Mouse (Mus musculus) limb, embryonic 12.5 days (tissue): ENCODE results near the gene Pon3. TPM values are rescaled to one million over a fixed set of nuclear protein-coding genes. Genes with fewer than 3 reads are reported as not detected.

Experiments
- ATAC-seq: fragments of 200-750 bp; cut with Nextera tagmentation; 2 replicates; pipeline ENCODE4 v1.8.0; 2017; ENCODE audit warnings: low read depth, moderate TSS enrichment; ENCODE audit not compliant: insufficient number of reproducible peaks, insufficient read depth, low FRiP score, low TSS enrichment
- H3K27ac ChIP-seq: fragments of 300-500 bp; sonication (generic); 2 replicates; pipeline ENCODE4 v1.5.1; 2016; ENCODE audit warnings: mild to moderate bottlenecking, moderate library complexity
- H3K27me3 ChIP-seq: fragments of 300-500 bp; sonication (generic); 2 replicates; pipeline ENCODE4 v1.6.1; 2016; ENCODE audit warnings: mild to moderate bottlenecking, moderate library complexity
- H3K36me3 ChIP-seq: fragments of 300-500 bp; sonication (generic); 2 replicates; pipeline ENCODE4 v1.6.1; 2016; ENCODE audit warnings: mild to moderate bottlenecking, moderate library complexity
- H3K4me1 ChIP-seq: fragments of 300-500 bp; sonication (generic); replicated peaks from 2 replicates; pipeline ENCODE4 v1.6.1; 2016
- H3K4me2 ChIP-seq: fragments of 300-500 bp; sonication (generic); 2 replicates; pipeline ENCODE4 v1.6.1; 2016; ENCODE audit warnings: mild to moderate bottlenecking, moderate library complexity
- H3K4me3 ChIP-seq: fragments of 300-500 bp; sonication (generic); replicated peaks from 2 replicates; pipeline ENCODE4 v1.5.1; 2016; ENCODE audit warnings: mild to moderate bottlenecking
- H3K9ac ChIP-seq: fragments of 300-500 bp; sonication (generic); replicated peaks from 2 replicates; pipeline ENCODE4 v1.6.1; 2016; ENCODE audit warnings: mild to moderate bottlenecking, moderate library complexity
- H3K9me3 ChIP-seq: fragments of 300-500 bp; sonication (generic); 2 replicates; pipeline ENCODE4 v1.6.1; 2016; ENCODE audit warnings: mild to moderate bottlenecking, moderate library complexity
- WGBS: fragments of 180-500 bp; shearing (Covaris S2); methylation state at CpG from one replicate; pipeline ENCODE4 v1.1.7; 2016; 5-methylcytosine and 5-hydroxymethylcytosine counted together
- polyA plus RNA-seq: library from polyadenylated mRNA; unstranded; fragments of >200 nt; fragmentation: Nextera tagmentation; extraction: Ambion mirVana; gene quantifications from 2 replicates; pipeline ENCODE4 v1.2.1, GENCODE M21; 2016

Pon3 gene
- 6.9 and 8.7 TPM in 2 replicates for polyA plus RNA-seq

DNA sequence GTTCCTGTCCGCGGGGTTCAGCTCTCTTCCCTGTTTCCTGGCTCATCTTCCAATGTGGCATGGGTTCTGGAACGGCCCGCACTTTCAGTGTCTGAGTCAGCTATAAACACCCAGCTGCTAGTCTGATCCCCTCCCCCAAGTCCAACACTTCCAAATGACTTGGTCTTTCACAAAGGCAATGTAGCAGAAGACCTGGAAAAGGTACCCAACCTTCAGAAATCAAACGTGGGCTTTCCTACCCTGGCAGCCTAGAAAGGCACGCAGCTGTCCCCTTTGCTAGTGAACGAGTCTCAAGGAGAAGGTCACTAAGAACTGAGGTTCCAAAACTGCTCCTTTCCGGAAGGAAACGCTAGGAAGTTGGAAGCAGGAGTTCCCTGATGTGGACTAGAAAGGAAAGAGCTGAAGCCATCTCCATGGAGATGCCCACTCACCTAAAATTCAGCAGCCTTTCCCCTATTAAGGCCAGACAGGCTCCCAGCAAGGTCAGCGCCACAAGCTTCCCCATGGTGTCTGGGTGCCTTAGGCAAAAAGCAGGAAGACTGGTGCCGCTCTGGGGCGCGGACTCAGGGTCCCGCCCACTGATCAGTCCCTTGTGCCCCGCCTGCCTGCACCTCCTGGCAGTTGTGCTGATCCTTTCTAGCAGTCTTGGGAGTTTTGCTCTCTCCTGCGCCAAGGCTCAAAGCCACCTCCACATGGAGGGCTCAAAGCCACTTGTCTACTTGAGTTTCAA, at the start of gene Pon3:
Pon3 (minus strand) TSS at position 565 of the 730 bp plus-strand sequence.
- 0 out of 2 replicates have a peak, but pooled peaks have one; percentile 42 for ATAC-seq
- Histone ChIP-seq H3K27ac (no peak within 1 kb of the TSS), H3K27me3 (no peaks in the 10 kb centered on the region), H3K9me3 (no peaks in the 10 kb centered on the region), H3K4me3 (peak within 1 kb of the TSS; percentile 41), H3K4me1 (peaks cover 11% of the 10 kb centered on the region), H3K4me2 (peak within 1 kb of the TSS; percentile 61), H3K9ac (peak within 1 kb of the TSS; percentile 44; the same call in 1 of the 2 replicates), H3K36me3 (no peaks in the 10 kb centered on the region)
- WGBS: 4% methylated on average over 16 of the region's 16 CpGs

DNA sequence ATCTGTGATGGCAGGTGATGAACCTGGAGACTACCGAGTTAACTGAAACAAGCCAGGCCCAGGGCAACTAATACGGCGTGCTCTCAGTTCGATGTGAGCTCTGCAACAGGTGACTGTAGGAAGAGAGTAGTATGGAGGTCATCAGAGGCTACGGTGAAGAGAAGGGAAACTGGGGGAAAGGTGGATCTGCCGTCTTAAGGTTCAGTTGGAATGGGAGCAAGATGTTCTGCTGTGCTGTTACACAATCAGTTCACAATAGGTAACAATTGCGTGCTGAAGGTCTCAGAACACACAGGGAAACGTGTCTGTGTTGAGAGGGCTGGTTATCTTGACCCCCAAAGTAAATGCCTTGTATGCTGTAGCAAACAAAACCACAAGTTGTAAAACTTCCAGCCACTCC, 48.9 kb upstream of the Pon3 start:
- no peak for ATAC-seq
- 85% methylated on average over 8 of the region's 8 CpGs for WGBS
- H3K4me1 ChIP-seq: no peaks in the 10 kb centered on the region

DNA sequence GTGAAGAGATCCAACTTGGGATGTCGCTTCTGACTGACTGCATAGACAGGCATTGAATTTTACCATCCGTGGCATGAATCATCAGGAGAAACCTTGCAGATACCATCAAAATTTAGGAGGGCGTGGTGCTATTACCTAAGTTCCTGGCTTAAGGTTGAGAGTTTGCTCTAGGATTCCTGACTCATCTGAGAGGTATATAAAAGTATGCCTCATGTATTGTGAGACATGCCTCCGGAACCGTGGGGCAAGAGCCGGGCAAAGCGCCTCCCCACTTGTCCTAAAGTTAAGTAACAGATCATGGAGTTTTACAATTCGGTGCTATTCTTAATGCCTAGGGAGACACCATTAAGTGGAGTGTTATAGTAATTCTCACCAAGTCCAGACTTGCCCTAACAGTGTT, 44.5 kb upstream of the Pon3 start:
- ATAC-seq: no peak
- Histone ChIP-seq H3K4me1 (peaks cover 3% of the 10 kb centered on the region; the same call in 1 of the 2 replicates), H3K4me3 (no peak overlapping the region), H3K36me3 (no peaks in the 10 kb centered on the region), H3K27ac (no peak overlapping the region), H3K27me3 (no peaks in the 10 kb centered on the region), H3K9ac (no peak overlapping the region), H3K4me2 (no peak overlapping the region), H3K9me3 (no peaks in the 10 kb centered on the region)
- WGBS: 86% methylated on average over 8 of the region's 8 CpGs

More for the DNA sequence above, 48.9 kb upstream of the Pon3 start:
- Histone ChIP-seq H3K9me3 (no peaks in the 10 kb centered on the region), H3K4me2 (no peak overlapping the region), H3K4me3 (no peak overlapping the region), H3K36me3 (no peaks in the 10 kb centered on the region), H3K27ac (no peak overlapping the region), H3K27me3 (no peaks in the 10 kb centered on the region), H3K9ac (no peak overlapping the region)

DNA sequence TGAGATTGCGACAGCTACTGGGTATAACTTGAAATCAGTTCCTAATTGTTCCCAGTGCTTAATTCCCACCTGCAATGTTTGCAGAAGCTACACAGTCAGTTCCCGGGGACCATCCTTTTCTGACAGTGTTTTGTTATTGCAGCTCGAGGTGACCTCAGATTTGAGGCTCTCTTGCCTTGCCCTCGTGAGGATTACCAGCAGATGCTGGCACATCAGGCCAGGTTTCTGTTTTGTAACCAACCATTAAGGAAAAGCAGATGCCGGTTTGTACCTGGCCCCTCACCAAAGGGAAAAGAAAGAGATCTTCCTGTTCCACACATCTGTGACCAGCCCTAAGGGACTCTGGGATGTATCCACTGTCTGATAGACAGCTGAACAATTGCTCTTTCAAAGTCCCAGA, 43.5 kb upstream of the Pon3 start:
- Histone ChIP-seq H3K36me3 (no peaks in the 10 kb centered on the region), H3K9ac (no peak overlapping the region), H3K4me3 (no peak overlapping the region), H3K27me3 (no peaks in the 10 kb centered on the region), H3K27ac (no peak overlapping the region), H3K9me3 (no peaks in the 10 kb centered on the region), H3K4me1 (peaks cover 3% of the 10 kb centered on the region; the same call in 1 of the 2 replicates), H3K4me2 (no peak overlapping the region)
- 61% methylated on average over 5 of the region's 5 CpGs for WGBS
- no peak for ATAC-seq

DNA sequence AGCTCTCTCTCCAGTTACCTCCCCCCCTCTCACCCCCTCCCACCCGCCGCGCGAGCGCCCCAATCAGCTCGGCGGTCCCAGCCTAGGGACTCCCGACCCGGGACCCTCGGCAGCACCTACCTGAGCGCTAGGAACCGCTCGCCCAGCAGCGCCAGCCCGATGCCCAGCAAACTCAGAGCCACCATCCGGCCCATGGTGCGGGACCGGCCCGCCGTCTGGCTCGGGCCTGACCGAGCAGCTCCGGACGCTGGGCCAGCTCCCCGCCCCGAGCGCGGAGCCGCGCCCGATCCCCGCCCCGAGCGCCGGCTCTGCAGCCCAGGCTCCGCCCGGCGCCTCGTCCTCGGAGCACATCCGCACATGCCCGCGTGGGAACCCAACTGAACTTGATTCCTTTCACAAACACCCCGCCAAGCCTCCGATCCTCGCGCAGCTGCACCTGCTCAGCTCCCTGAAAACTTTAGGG, 42.0 kb upstream of the Pon3 start, which contains the start of gene Pon2:
Pon2 (minus strand) TSS at position 364 of the 463 bp plus-strand sequence.
- Histone ChIP-seq H3K36me3 (no peaks in the 10 kb centered on the region), H3K4me1 (peaks cover 3% of the 10 kb centered on the region; the same call in 1 of the 2 replicates), H3K9ac (peak within 1 kb of the TSS; percentile 79), H3K4me3 (peak within 1 kb of the TSS; percentile 70), H3K27me3 (no peaks in the 10 kb centered on the region), H3K4me2 (peak within 1 kb of the TSS; percentile 80), H3K9me3 (no peaks in the 10 kb centered on the region), H3K27ac (peak within 1 kb of the TSS; percentile 86)
- ATAC-seq: peak; percentile 92
- WGBS: 2% methylated on average over 47 of the region's 47 CpGs

DNA sequence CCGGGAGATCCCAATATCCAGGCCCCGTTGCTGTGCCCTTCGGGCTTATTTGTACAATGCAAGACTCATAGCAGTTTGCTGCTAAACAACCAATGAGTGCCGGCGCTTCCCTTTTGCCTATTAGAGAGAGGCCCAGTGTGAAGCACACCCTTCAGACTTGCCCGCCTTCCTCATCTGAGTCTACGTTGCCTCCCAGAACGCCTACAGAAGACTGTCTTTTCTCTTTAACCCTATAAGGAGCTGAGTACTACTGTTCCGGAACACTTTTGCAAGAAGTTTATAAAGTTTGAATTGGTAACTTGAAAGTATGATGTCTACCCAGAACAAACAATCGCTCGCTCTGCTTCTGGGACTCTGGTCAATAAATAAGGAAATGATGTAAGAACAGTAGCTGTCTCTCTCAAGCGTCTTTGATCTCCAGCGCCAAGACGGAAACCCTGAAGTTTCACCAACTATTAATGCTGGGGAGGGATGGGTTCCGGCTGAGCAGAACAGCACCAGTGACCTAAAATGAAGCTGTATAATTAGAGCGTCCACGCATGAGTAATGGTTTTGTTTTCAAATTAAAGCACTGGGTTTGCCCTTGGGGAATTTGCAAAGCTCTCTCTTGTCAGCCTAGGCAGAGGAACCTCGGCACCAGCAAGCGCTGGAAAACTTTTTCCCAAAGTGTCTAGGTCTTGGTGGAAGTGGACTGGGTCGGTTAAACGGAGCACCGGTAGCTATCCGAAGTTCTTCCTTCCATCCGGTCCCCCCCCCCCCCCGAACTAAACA, 41.4 kb upstream of the Pon3 start:
- peak overlapping the region; percentile 86 for H3K27ac ChIP-seq
- peak overlapping the region; percentile 79 for H3K9ac ChIP-seq
- H3K4me1 ChIP-seq: peaks cover 3% of the 10 kb centered on the region; the same call in 1 of the 2 replicates
- peak overlapping the region; percentile 80 for H3K4me2 ChIP-seq
- 4% methylated on average over 25 of the region's 25 CpGs for WGBS
- no peaks in the 10 kb centered on the region for H3K9me3 ChIP-seq
- no peaks in the 10 kb centered on the region for H3K27me3 ChIP-seq
- H3K4me3 ChIP-seq: peak overlapping the region; percentile 70
- ATAC-seq: peak; percentile 67
- H3K36me3 ChIP-seq: no peaks in the 10 kb centered on the region

DNA sequence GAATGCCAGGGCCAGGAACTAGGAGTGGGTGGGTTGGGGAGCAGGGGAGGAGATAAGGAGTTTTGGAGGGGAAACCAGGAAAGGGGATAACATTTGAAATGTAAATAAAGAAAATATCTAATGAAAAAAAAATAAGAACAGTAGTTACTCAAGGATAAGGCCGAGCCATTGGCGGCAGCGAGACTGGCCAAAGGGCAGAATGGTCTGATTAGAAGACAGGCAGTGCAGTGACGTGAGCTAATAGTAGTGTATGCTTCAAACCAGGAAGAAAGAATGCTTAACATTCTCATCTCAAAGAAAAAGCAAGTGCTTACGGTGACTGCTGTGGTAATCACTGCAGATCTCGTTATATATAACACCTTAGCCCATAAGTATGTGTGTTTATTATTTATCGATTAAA, 40.0 kb upstream of the Pon3 start:
- H3K9me3 ChIP-seq: no peaks in the 10 kb centered on the region
- H3K27ac ChIP-seq: no peak overlapping the region
- no peak overlapping the region for H3K9ac ChIP-seq
- 94% methylated on average over 7 of the region's 7 CpGs for WGBS
- H3K36me3 ChIP-seq: no peaks in the 10 kb centered on the region
- ATAC-seq: no peak
- H3K4me1 ChIP-seq: peaks cover 3% of the 10 kb centered on the region; the same call in 1 of the 2 replicates
- H3K27me3 ChIP-seq: no peaks in the 10 kb centered on the region
- H3K4me3 ChIP-seq: no peak overlapping the region
- H3K4me2 ChIP-seq: no peak overlapping the region

DNA sequence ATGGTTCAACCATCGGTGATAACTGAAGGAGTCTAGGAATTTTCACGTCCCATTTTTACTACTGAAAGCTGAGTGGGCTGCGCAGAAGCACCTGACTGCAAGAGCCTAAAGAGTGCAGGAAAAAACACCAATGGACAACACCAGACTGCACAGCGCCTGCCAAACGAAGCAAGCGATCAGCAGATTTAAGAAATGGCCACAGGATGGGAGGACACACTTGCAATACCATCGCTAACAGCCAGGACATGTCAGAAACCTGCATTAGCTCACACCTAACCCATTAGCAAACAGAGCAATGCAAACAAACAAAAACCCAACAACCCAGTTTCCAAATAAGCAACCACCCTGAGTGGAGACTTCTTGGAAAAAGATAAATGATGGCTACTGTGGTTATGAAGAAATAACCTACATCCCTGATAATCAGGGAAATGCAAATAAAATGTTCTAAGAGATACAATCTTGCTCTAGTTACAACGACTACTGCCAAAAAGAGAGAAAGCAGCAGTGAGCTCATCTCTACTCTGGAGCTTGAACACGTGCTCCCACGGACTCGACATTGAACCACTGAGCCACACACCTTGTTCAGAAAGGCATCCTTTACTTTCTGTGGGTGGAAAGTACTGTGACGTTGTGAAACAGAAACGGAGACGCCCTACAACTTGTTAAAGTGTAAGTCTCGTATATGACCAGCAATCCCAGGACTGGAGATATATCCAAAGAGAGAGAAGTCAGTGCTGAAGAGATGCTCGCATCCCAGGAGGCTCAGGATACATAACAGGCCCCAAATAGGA, 38.8 kb upstream of the Pon3 start:
- no peaks in the 10 kb centered on the region for H3K36me3 ChIP-seq
- 92% methylated on average over 16 of the region's 16 CpGs for WGBS
- H3K27ac ChIP-seq: no peak overlapping the region
- ATAC-seq: no peak
- H3K9ac ChIP-seq: no peak overlapping the region
- H3K4me2 ChIP-seq: no peak overlapping the region
- no peak overlapping the region for H3K4me3 ChIP-seq
- H3K27me3 ChIP-seq: no peaks in the 10 kb centered on the region
- H3K9me3 ChIP-seq: no peaks in the 10 kb centered on the region
- H3K4me1 ChIP-seq: peaks cover 3% of the 10 kb centered on the region; the same call in 1 of the 2 replicates

DNA sequence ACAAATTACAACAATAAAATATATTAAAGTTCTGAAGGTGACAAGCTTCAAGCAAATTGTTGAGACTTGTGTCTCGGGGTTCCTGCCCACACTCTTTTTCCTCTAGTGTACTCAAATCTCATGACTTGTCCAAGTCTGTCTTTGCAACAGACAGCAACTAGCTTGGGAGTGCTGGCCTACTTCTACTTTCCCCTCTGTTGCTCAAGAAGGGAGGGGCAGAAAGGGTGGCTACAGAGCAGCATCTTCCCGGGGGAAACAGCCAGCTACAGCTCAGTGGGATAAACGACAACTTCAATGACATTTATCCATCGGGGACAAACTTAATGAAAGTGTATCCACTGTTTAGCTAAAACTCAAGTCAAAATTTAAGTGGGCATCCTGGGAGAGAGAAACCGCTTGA, 36.8 kb upstream of the Pon3 start:
- no peak overlapping the region for H3K4me2 ChIP-seq
- no peaks in the 10 kb centered on the region for H3K9me3 ChIP-seq
- H3K27ac ChIP-seq: no peak overlapping the region
- peaks cover 3% of the 10 kb centered on the region; the same call in 1 of the 2 replicates for H3K4me1 ChIP-seq
- H3K36me3 ChIP-seq: no peaks in the 10 kb centered on the region
- ATAC-seq: no peak
- no peaks in the 10 kb centered on the region for H3K27me3 ChIP-seq
- no peak overlapping the region for H3K9ac ChIP-seq
- WGBS: 79% methylated on average over 5 of the region's 5 CpGs
- no peak overlapping the region for H3K4me3 ChIP-seq

DNA sequence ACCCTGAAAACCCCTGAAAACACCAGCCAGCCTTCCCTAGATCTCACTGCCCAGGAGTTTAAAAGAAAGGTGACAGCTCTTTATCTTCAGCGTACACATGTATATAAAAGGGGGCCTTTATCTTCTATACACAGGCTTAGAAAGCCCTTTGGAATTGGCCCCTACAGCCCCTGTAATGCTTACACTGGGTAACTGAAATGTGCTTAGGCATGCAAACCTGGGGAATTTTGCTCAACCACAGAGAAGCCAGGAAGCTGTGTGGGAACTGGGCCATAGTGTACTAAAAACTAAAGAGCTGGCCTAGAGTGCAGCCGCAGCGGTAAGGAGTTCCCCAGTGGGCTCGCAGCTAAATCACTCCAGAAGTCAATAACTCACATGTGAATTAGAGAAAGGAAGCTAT, 35.4 kb upstream of the Pon3 start:
- no peaks in the 10 kb centered on the region; the same call in 1 of the 2 replicates for H3K4me1 ChIP-seq
- no peaks in the 10 kb centered on the region for H3K36me3 ChIP-seq
- no peak overlapping the region for H3K4me2 ChIP-seq
- no peak overlapping the region for H3K4me3 ChIP-seq
- H3K27ac ChIP-seq: peak overlapping the region; percentile 9; the same call in 1 of the 2 replicates
- H3K9me3 ChIP-seq: no peaks in the 10 kb centered on the region
- H3K9ac ChIP-seq: no peak overlapping the region
- WGBS: 83% methylated on average over 4 of the region's 4 CpGs
- ATAC-seq: no peak
- no peaks in the 10 kb centered on the region for H3K27me3 ChIP-seq
